Mouse (Mus musculus) kidney, postnatal 36 days (tissue): Measurements from ENCODE around the gene Gm21739.
"Not testable (repeated sequence)": the region's sequence is repeated elsewhere in the genome, so short reads cannot be mapped to it uniquely, and the experiment has no call there.

Source experiments
- DNase-seq, 2 experiments: peaks; one replicate each; pipeline ENCODE4 v3.0.0; 2021 to 2022; ENCODE audit warnings: mixed read lengths in 2 of 2

Gene Gm21739

DNA sequence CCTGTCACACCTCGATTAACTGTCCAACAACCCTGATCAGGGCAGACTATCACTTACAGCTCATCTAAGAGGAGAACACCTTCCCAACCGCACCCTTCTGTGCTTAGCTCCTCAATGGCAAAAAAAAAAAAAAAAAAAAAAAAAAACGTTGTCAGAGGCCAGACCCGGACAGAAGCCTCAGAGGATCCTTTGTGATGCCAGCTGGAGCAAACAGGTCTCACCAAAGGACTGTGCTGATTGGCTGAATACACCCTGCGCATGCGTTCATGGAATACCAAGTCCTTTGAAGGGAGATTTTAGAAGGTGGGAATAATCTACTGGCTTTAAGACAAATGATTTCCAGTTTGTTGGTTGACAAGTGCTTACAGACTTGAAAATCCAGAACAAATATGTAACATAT is at the start of gene Gm21739:
Gene Gm21739 (minus strand): TSS at position 101 of the 400 bp plus-strand sequence.
- DNase-seq: not testable (repeated sequence)
